Mouse (Mus musculus) CH12.LX (cell line): ENCODE measurements at regions not wholly inside any gene's neighbourhood (a gene's known extent, or its start where the extent isn't known, plus 50 kb on each side); places are given as distances from the start of the nearest gene placed in this dataset.

Experiments used
- DNase-seq: peaks from one replicate; pipeline ENCODE4 v3.0.0-alpha.2; 2013; ENCODE audit errors: extremely low read depth
- H3K27ac ChIP-seq: 2 replicates; pipeline ENCODE4 v1.5.1; 2012; ENCODE audit warnings: low read depth, mild to moderate bottlenecking, control low read depth, moderate library complexity; ENCODE audit not compliant: insufficient read depth
- H3K27me3 ChIP-seq: replicated peaks from 2 replicates; pipeline ENCODE3; 2012; ENCODE audit warnings: inconsistent platforms
- H3K36me3 ChIP-seq, 2 experiments: replicated peaks in 1 of 2; 2 replicates each; pipeline versions ENCODE3 to v1.6.1; 2012; ENCODE audit warnings: inconsistent platforms in 1 of 2, low read length in 1 of 2, mild to moderate bottlenecking in 1 of 2, mixed read lengths in 1 of 2, moderate library complexity in 1 of 2; ENCODE audit not compliant: control insufficient read depth in 1 of 2, insufficient read depth in 1 of 2
- H3K4me1 ChIP-seq, 2 experiments: 2 replicates each; pipeline ENCODE4 v1.6.1; 2012; ENCODE audit warnings: inconsistent platforms in 1 of 2, moderate library complexity in 1 of 2; ENCODE audit not compliant: insufficient read depth in 2 of 2, control insufficient read depth in 1 of 2
- H3K4me2 ChIP-seq: 2 replicates; pipeline ENCODE4 v1.6.1; 2012; ENCODE audit warnings: low read depth, mild to moderate bottlenecking, control low read depth; ENCODE audit not compliant: poor library complexity, insufficient read depth, severe bottlenecking
- H3K4me3 ChIP-seq, 3 experiments: fragments of 150-350 bp in 1 of 3; sonication (generic) in 1 of 3; replicated peaks in 1 of 3; 2 replicates each; pipeline versions ENCODE3 to v1.5.1; 2011 to 2012; ENCODE audit warnings: low read depth in 2 of 3, low read length in 2 of 3, mild to moderate bottlenecking in 2 of 3, moderate library complexity in 2 of 3, control low read depth in 1 of 3, improper control_type of control experiment in 1 of 3, inconsistent platforms in 1 of 3, mixed read lengths in 1 of 3; ENCODE audit not compliant: poor library complexity in 1 of 3
- H3K79me2 ChIP-seq: replicated peaks from 2 replicates; pipeline ENCODE4 v1.6.1; 2012; ENCODE audit warnings: mild to moderate bottlenecking, moderate library complexity; ENCODE audit not compliant: control insufficient read depth, poor library complexity, insufficient read depth, severe bottlenecking; ENCODE audit errors: extremely low read depth
- H3K9ac ChIP-seq: 2 replicates; pipeline ENCODE4 v1.6.1; 2012; ENCODE audit warnings: low read depth, mild to moderate bottlenecking, control low read depth, moderate library complexity; ENCODE audit not compliant: insufficient read depth
- H3K9me3 ChIP-seq: replicated peaks from 2 replicates; pipeline ENCODE3; 2012; ENCODE audit warnings: low read length, inconsistent platforms, mixed read lengths
- CTCF ChIP-seq, 2 experiments: IDR thresholded peaks in 1 of 2; conservative IDR thresholded peaks in 1 of 2; 2 replicates each; pipeline ENCODE4 v1.5.1; 2011 to 2012; ENCODE audit warnings: low read depth in 2 of 2, low read length in 2 of 2, improper control_type of control experiment in 1 of 2, inconsistent platforms in 1 of 2, mild to moderate bottlenecking in 1 of 2, moderate library complexity in 1 of 2
- E2F4 ChIP-seq: IDR thresholded peaks from 2 replicates; pipeline ENCODE4 v1.6.1; 2011; ENCODE audit warnings: low read depth, low read length, improper control_type of control experiment; ENCODE audit not compliant: insufficient replicate concordance
- IRF4 ChIP-seq: IDR thresholded peaks from 2 replicates; pipeline ENCODE4 v1.6.1; 2014; ENCODE audit warnings: low read depth, mild to moderate bottlenecking, inconsistent platforms, low read length, improper control_type of control experiment
- MAFK ChIP-seq: IDR thresholded peaks from 2 replicates; pipeline ENCODE4 v1.6.1; 2011; ENCODE audit warnings: low read length, improper control_type of control experiment; ENCODE audit not compliant: insufficient replicate concordance
- MEF2A ChIP-seq: IDR thresholded peaks from 2 replicates; pipeline ENCODE4 v1.6.1; 2014; ENCODE audit warnings: low read depth, mild to moderate bottlenecking, inconsistent platforms, low read length, improper control_type of control experiment, borderline replicate concordance
- POLR2A ChIP-seq: IDR thresholded peaks from 2 replicates; pipeline ENCODE4 v1.6.1; 2011; ENCODE audit warnings: low read depth, mild to moderate bottlenecking, improper control_type of control experiment, low read length
- SIN3A ChIP-seq: IDR thresholded peaks from 2 replicates; pipeline ENCODE4 v1.6.1; 2012; ENCODE audit warnings: low read length, improper control_type of control experiment, inconsistent platforms
- TBP ChIP-seq: conservative IDR thresholded peaks from 2 replicates; pipeline ENCODE4 v1.6.1; 2011; ENCODE audit warnings: low read depth, low read length, improper control_type of control experiment
- UBTF ChIP-seq: IDR thresholded peaks from 2 replicates; pipeline ENCODE4 v1.6.1; 2012; ENCODE audit warnings: low read depth, mild to moderate bottlenecking, inconsistent platforms, low read length, improper control_type of control experiment, moderate library complexity
- USF1 ChIP-seq: IDR thresholded peaks from 2 replicates; pipeline ENCODE4 v1.6.1; 2014; ENCODE audit warnings: low read depth, mild to moderate bottlenecking, inconsistent platforms, low read length, improper control_type of control experiment
- ZNF384 ChIP-seq: IDR thresholded peaks from 2 replicates; pipeline ENCODE4 v1.6.1; 2012; ENCODE audit warnings: low read depth, low read length, improper control_type of control experiment, inconsistent platforms
- dilution Hi-C: fragments of 300-500 bp; cut with MboI; formaldehyde crosslinking; loops from 2 replicates; pipeline ENCODE4 v1.14.3; 2020; ENCODE audit warnings: low sequenced_read_pairs; ENCODE audit not compliant: extremely low pct_unique_long_range_greater_than_20kb, extremely low pct_ligation_motif_present
- in situ Hi-C: fragments of 300-500 bp; cut with MboI; formaldehyde crosslinking; loops from 3 replicates; pipeline ENCODE4 v1.14.3; 2019; ENCODE audit warnings: low sequenced_read_pairs, low pct_ligation_motif_present, low pct_unique_long_range_greater_than_20kb, mixed read lengths

DNA sequence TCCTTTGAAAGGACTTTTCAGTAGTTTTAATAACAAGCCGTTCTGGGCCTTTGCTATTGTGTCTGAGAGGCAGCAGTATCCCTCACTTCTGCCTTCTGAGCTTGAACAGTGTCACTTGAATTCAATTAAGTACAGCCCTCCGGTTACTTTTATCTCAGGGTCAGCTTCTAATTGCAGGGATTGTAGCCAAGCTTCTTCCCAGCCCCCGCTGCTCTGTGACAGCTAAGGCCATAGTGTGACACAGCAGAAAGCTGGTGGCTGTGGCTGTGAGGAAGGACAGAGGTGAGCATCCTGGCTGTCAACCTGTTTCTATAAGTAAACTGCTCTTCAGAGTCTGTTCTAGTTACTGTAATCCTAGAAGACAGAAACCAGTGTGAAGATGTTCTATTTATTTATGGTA lies 358.5 kb upstream of the Tle4 start:
- dilution Hi-C loops (no loop called here), in situ Hi-C loops (no loop called here)
- Histone ChIP-seq H3K79me2 (no peaks in the 10 kb centered on the region), H3K9ac (no peak overlapping the region), H3K4me1 (peaks cover 0 to 4% of the 10 kb centered on the region in 2 experiments; a peak in 1 of 4 replicates), H3K27me3 (no peaks in the 10 kb centered on the region), H3K36me3 (no peaks in the 10 kb centered on the region), H3K9me3 (no peaks in the 10 kb centered on the region), H3K27ac (no peak overlapping the region), H3K4me2 (no peak overlapping the region), H3K4me3 (no peak overlapping the region)
- DNase-seq = no peak
- TF ChIP-seq MAFK = no peak

GRCm38 (mm10) chr19:14955969-14956368 lies 358.1 kb upstream of the Tle4 start:
- peaks cover 0 to 4% of the 10 kb centered on the region in 2 experiments; a peak in 1 of 4 replicates for H3K4me1 ChIP-seq
- dilution Hi-C loops (no loop called here), in situ Hi-C loops (no loop called here)
- H3K9me3 ChIP-seq = no peaks in the 10 kb centered on the region
- no peaks in the 10 kb centered on the region for H3K27me3 ChIP-seq
- DNase-seq = no peak
- no peak overlapping the region for H3K4me2 ChIP-seq
- H3K4me3 ChIP-seq = no peak overlapping the region
- H3K9ac ChIP-seq = no peak overlapping the region
- H3K36me3 ChIP-seq = no peaks in the 10 kb centered on the region
- no peak for TF ChIP-seq E2F4
- no peak for TF ChIP-seq POLR2A
- H3K27ac ChIP-seq = no peak overlapping the region
- H3K79me2 ChIP-seq = no peaks in the 10 kb centered on the region

- dilution Hi-C loops = no loop called here
- Histone ChIP-seq H3K79me2 (no peaks in the 10 kb centered on the region), H3K4me3 (no peak overlapping the region), H3K4me1 (no peaks in the 10 kb centered on the region), H3K9ac (no peak overlapping the region), H3K4me2 (no peak overlapping the region), H3K27ac (no peak overlapping the region), H3K27me3 (no peaks in the 10 kb centered on the region), H3K36me3 (no peaks in the 10 kb centered on the region), H3K9me3 (no peaks in the 10 kb centered on the region)
- DNase-seq = no peak
- no peak for TF ChIP-seq USF1
- no peak for TF ChIP-seq UBTF
- no peak for TF ChIP-seq MEF2A
- TF ChIP-seq CTCF (conservative IDR thresholded peaks at IDR 0.05 in 1 of 2, IDR thresholded peaks at IDR 0.05 in 1 of 2; ENCODE audit: low read depth in 2 of 2, low read length in 2 of 2) = no peak
- no peak for TF ChIP-seq SIN3A
- no peak for TF ChIP-seq MAFK
- TF ChIP-seq IRF4 = no peak
- TF ChIP-seq TBP = no peak
- no peak for TF ChIP-seq ZNF384
- no peak for TF ChIP-seq POLR2A
- in situ Hi-C loops = no loop called here
These were observed 342.5 kb upstream of the Tle4 start for GRCm38 (mm10) chr19:14940207-14940952.
